Mouse (Mus musculus) embryonic facial prominence, embryonic 15.5 days (tissue): ENCODE data around the gene Pecam1. TPM values are rescaled to one million over a fixed set of nuclear protein-coding genes. Genes with fewer than 3 reads are reported as not detected.
A peak's percentile ranks its signal among the peaks of the same experiment; 100 is the strongest.
"Not testable (repeated sequence)": the region's sequence is repeated elsewhere in the genome, so short reads cannot be mapped to it uniquely, and the experiment has no call there.

ENCODE experiments used
- ATAC-seq: fragments of 200-750 bp; cut with Nextera tagmentation; 2 replicates; pipeline ENCODE4 v1.8.0; 2017; ENCODE audit warnings: low read depth, moderate TSS enrichment; ENCODE audit not compliant: insufficient number of reproducible peaks, low FRiP score, low TSS enrichment
- H3K27ac ChIP-seq: fragments of 300-500 bp; sonication (generic); replicated peaks from 2 replicates; pipeline ENCODE4 v1.5.1; 2015; ENCODE audit warnings: mild to moderate bottlenecking, inconsistent platforms
- H3K27me3 ChIP-seq: fragments of 300-500 bp; sonication (generic); 2 replicates; pipeline ENCODE4 v1.6.1; 2015; ENCODE audit warnings: inconsistent platforms
- H3K36me3 ChIP-seq: fragments of 300-500 bp; sonication (generic); 2 replicates; pipeline ENCODE4 v1.6.1; 2015; ENCODE audit warnings: mild to moderate bottlenecking, inconsistent platforms
- H3K4me1 ChIP-seq: fragments of 300-500 bp; sonication (generic); 2 replicates; pipeline ENCODE4 v1.6.1; 2015; ENCODE audit warnings: inconsistent platforms
- H3K4me2 ChIP-seq: fragments of 300-500 bp; sonication (generic); replicated peaks from 2 replicates; pipeline ENCODE4 v1.6.1; 2015; ENCODE audit warnings: mild to moderate bottlenecking, inconsistent platforms
- H3K4me3 ChIP-seq: fragments of 300-500 bp; sonication (generic); replicated peaks from 2 replicates; pipeline ENCODE4 v1.5.1; 2015; ENCODE audit warnings: mild to moderate bottlenecking, inconsistent platforms
- H3K9ac ChIP-seq: fragments of 300-500 bp; sonication (generic); 2 replicates; pipeline ENCODE4 v1.6.1; 2015; ENCODE audit warnings: inconsistent platforms
- H3K9me3 ChIP-seq: fragments of 300-500 bp; sonication (generic); replicated peaks from 2 replicates; pipeline ENCODE4 v1.6.1; 2016; ENCODE audit warnings: inconsistent platforms
- WGBS: fragments of 180-500 bp; shearing (Covaris S2); methylation state at CpG from one replicate; pipeline ENCODE4 v1.1.7; 2015; 5-methylcytosine and 5-hydroxymethylcytosine counted together
- polyA plus RNA-seq: library from polyadenylated mRNA; unstranded; fragments of >200 nt; fragmentation: Nextera tagmentation; extraction: Ambion mirVana; gene quantifications from 2 replicates; pipeline ENCODE4 v1.2.1, GENCODE M21; 2015

Gene Pecam1
- polyA plus RNA-seq, 1 experiment from 2014 or later = 43.7 TPM

DNA sequence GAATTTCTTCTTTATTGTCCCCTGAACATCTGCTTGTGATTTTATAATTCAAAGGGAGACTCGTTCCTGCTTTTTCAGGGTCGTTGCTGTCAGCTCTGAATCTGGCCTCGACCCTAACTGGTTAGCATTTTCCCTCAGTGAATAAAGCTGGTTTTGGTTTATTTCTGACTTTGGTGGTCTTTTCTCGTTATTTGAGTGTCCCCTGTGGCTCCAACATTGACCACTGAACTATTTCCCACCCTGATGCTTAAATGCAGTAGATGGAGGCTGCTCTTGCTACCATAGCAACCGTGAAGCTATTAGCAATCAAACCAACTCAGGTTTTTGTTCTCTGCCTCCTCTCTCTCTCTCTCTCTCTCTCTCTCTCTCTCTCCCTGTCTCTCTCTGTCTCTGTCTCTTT, 22.5 kb downstream of the Pecam1 start:
- no peak overlapping the region for H3K9ac ChIP-seq

DNA sequence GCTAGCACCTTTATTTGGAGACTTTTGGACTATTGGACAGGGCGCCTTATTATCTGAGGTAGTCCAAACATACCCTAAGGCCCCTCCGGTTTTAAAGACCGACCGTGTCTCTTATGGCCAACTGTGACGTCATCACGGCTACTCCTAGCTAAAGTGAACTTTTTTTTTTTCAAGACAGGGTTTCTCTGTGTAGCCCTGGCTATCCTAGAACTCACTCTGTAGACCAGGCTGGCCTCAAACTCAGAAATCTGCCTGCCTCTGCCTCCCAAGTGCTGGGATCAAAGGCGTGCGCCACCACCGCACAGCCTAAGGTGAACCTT, 25.6 kb downstream of the Pecam1 start:
- not testable (repeated sequence) for H3K4me3 ChIP-seq
- 91% methylated on average over 9 of the region's 9 CpGs for WGBS

More for the DNA sequence above, 22.5 kb downstream of the Pecam1 start:
- 39% methylated on average over 5 of the region's 5 CpGs for WGBS
- ATAC-seq = no peak
- H3K4me3 ChIP-seq = no peak overlapping the region
- no peaks in the 10 kb centered on the region for H3K36me3 ChIP-seq
- no peaks in the 10 kb centered on the region for H3K27me3 ChIP-seq
- H3K4me2 ChIP-seq = no peak overlapping the region
- no peaks in the 10 kb centered on the region for H3K9me3 ChIP-seq
- H3K4me1 ChIP-seq = 0 out of 2 replicates have a peak, but pooled peaks cover 6% of the 10 kb centered on the region
- no peak overlapping the region for H3K27ac ChIP-seq

DNA sequence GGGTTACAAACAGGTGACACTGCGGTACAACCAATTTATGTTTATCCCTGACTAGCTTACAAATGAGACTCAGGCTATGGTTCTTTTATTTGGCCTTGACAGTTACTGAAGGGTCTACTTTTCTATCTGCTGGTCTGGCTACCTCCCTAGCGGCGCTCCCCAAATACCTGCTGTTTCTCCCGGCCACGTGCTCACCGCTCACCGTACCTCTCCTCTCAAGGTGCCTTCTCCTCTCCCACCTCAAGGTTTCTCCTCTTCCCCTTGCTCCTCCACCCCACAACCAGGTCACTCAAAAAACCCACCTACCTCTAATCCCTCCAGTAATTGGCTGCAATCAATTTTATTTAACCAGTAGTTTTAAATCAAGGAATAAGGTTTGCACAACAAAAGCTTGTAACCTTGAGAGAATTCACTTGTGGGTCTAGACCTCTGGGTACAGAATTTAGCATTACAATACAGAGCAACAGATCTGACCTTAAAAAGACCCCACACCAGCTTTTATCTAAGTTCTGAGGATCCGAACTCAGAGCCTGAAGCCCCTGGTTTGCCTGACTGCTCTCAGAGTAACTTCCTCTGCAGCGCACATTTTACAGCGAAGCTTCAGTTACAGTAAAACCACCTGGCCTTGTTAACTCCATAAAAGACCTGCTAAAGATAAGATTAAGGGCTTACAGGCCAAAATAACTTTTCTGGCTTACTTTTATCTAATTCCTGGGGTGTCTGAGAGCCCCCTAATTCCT, 26.1 kb downstream of the Pecam1 start:
- H3K9ac ChIP-seq = no peak overlapping the region
- H3K4me1 ChIP-seq = 0 out of 2 replicates have a peak, but pooled peaks cover 6% of the 10 kb centered on the region
- H3K36me3 ChIP-seq = no peaks in the 10 kb centered on the region
- H3K9me3 ChIP-seq = no peaks in the 10 kb centered on the region
- no peak for ATAC-seq
- H3K4me2 ChIP-seq = no peak overlapping the region
- no peaks in the 10 kb centered on the region for H3K27me3 ChIP-seq
- H3K4me3 ChIP-seq = no peak overlapping the region
- H3K27ac ChIP-seq = no peak overlapping the region
- WGBS = 89% methylated on average over 10 of the region's 10 CpGs

More for the DNA sequence above, 25.6 kb downstream of the Pecam1 start:
- not testable (repeated sequence) for H3K27me3 ChIP-seq, H3K27ac ChIP-seq, H3K9ac ChIP-seq, H3K9me3 ChIP-seq, H3K4me1 ChIP-seq, ATAC-seq, H3K4me2 ChIP-seq, H3K36me3 ChIP-seq

DNA sequence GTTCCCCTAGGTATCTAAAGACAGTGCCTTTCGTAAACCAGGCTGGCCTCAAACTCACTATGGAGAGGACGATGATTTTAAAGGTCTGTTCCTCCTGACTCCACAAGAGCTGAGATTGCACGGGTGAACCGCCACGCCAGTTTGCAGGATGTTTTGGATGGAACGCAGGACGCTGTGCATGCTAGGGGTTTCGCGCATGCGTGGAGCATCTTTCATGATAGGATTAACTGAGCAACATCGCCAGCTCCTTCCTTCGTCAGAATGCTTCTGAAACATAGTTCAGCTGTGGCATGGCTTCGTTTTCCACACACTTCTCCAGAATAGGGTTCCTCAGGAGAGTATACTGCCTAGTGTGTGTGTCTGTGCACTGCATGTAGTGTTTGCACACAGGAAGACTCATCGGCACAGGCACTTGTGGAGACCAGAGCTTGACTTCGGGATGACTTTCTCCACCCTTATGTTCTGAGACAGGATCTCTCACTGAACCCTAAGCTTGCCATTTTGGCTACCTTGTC, 26.8 kb downstream of the Pecam1 start:
- H3K9ac ChIP-seq = no peak overlapping the region
- 78% methylated on average over 15 of the region's 15 CpGs for WGBS
- H3K27me3 ChIP-seq = no peaks in the 10 kb centered on the region
- H3K4me1 ChIP-seq = 0 out of 2 replicates have a peak, but pooled peaks cover 6% of the 10 kb centered on the region
- H3K4me3 ChIP-seq = no peak overlapping the region
- H3K4me2 ChIP-seq = no peak overlapping the region
- no peak for ATAC-seq
- H3K9me3 ChIP-seq = no peaks in the 10 kb centered on the region
- H3K27ac ChIP-seq = no peak overlapping the region
- H3K36me3 ChIP-seq = no peaks in the 10 kb centered on the region

DNA sequence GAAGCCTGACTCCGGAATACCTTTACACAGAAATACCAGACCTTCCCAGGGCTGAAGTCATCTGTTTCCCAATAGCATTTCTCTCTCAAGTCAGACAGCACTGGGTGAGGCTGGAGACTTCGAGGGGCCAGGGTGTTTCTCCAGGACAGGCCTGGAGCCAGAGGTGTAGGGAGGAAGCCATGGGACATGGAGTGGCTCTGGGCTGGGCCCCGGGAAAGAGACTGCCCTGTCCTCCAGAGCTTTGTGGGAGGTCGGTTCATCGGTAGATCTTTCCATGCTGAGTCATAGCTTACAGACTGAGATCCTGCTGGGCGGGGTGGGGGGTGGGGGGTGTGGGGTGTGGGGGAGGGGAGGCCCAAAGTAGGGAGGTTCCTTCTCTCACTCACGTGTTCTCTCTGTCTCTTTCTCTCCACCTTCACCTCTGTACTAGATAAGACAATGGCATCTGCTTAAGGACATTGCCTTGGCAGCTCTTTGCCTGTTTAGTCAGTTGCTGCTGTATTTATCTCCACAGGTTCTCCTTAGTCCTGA, 27.5 kb downstream of the Pecam1 start:
- Histone ChIP-seq H3K9me3 (no peaks in the 10 kb centered on the region), H3K27ac (no peak overlapping the region), H3K4me2 (no peak overlapping the region), H3K4me1 (0 out of 2 replicates have a peak, but pooled peaks cover 4% of the 10 kb centered on the region), H3K4me3 (no peak overlapping the region), H3K36me3 (no peaks in the 10 kb centered on the region), H3K9ac (no peak overlapping the region), H3K27me3 (no peaks in the 10 kb centered on the region)
- ATAC-seq = no peak
- 27% methylated on average over 7 of the region's 7 CpGs for WGBS

DNA sequence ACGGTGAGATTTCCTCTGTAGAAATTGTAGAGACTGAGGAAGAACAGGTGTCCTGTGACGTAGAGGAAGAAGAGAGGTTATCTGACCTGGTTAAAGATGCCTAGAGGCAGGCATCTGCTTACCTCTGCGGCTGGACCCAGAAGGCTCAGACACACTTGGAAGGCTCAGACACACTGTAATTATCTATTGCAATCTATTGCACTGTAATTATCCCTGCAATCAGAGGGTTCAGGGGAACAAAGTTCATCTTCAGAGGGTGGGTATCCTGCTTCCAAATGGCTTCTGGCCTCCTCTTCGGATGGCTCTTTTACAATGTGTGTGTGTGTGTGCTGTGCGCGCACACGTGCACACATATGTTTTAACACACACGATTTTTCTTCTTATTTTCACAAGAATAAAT, 30.0 kb downstream of the Pecam1 start:
- WGBS = 75% methylated on average over 8 of the region's 8 CpGs
- no peaks in the 10 kb centered on the region for H3K36me3 ChIP-seq

DNA sequence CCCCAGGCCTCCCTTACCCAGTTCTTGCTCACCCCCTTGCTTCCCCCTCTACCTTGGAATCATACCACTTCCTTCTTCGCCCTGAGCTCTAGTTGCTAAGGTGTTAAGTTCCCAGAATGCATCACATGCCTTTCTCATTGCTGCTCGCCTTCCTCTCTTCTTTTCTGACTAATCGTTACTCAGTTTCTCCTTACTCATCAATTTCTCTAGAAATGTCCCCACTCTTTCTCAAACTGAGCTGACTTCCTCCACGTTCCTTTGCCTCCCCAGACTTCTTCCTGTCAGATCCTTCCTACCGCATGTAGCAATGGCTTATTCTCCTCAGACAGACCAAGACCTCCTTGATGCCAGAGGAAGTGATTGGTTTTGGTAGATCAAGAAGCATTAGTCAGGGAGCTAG, 33.9 kb downstream of the Pecam1 start:
- no peaks in the 10 kb centered on the region for H3K4me1 ChIP-seq
- H3K4me3 ChIP-seq = no peak overlapping the region
- H3K27me3 ChIP-seq = no peaks in the 10 kb centered on the region
- H3K9me3 ChIP-seq = no peaks in the 10 kb centered on the region
- ATAC-seq = no peak
- no peaks in the 10 kb centered on the region for H3K36me3 ChIP-seq
- H3K9ac ChIP-seq = no peak overlapping the region
- WGBS = 72% methylated on average over 5 of the region's 5 CpGs
- H3K27ac ChIP-seq = no peak overlapping the region
- H3K4me2 ChIP-seq = no peak overlapping the region

More for the DNA sequence above, 30.0 kb downstream of the Pecam1 start:
- Histone ChIP-seq H3K4me3 (no peak overlapping the region), H3K9me3 (no peaks in the 10 kb centered on the region), H3K27ac (no peak overlapping the region), H3K27me3 (no peaks in the 10 kb centered on the region), H3K4me1 (0 out of 2 replicates have a peak, but pooled peaks cover 2% of the 10 kb centered on the region), H3K4me2 (no peak overlapping the region), H3K9ac (no peak overlapping the region)
- no peak for ATAC-seq

DNA sequence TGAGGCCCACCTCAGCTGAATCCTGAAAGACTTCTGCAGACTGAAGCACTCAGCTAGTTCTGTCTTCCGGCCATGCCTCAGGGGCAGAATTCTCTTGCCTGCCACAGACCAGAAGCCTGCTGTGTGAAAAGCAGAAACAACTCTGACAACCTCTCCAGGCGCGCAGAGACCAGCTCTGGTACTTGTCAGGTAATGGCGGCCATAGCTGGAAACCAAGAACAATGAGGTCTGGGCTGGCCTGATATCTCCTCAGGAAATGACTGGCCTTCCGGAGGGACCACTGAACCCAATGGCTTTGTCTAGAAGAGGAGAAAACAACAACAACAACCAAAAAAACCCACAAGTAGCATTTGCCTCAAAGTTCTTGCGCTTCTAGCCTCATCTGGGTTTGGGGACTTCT, 35.4 kb downstream of the Pecam1 start:
- Histone ChIP-seq H3K9ac (no peak overlapping the region), H3K27ac (peak overlapping the region; percentile 44; the same call in 1 of the 2 replicates), H3K4me2 (no peak overlapping the region), H3K36me3 (no peaks in the 10 kb centered on the region), H3K27me3 (no peaks in the 10 kb centered on the region), H3K4me1 (no peaks in the 10 kb centered on the region), H3K4me3 (0 out of 2 replicates have a peak overlapping the region, but pooled peaks have one; percentile 12), H3K9me3 (no peaks in the 10 kb centered on the region)
- 64% methylated on average over 6 of the region's 6 CpGs for WGBS
- ATAC-seq = no peak

DNA sequence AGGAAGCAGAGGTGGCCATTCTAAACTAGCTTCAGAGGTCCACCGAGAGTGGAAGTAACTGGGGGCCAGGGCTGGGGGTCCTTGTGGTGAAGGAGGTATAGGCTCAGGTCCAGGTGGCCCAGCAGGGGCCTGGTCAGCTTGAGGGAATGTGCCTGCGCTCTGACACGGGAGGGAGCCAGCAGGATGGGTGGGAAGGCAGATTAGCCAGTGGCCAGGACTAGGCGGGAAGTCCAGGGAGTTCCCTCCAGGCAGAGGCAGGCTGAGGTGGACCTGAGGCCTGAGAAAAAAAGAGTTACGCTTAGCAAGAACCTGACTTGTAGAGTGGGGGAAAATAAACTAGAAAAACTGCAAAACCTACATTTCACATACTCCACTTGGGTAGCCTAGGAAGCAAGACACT, 39.6 kb downstream of the Pecam1 start:
- Histone ChIP-seq H3K4me1 (peaks cover 14% of the 10 kb centered on the region), H3K4me2 (no peak overlapping the region), H3K36me3 (no peaks in the 10 kb centered on the region), H3K9me3 (no peaks in the 10 kb centered on the region), H3K4me3 (no peak overlapping the region), H3K27ac (no peak overlapping the region), H3K27me3 (no peaks in the 10 kb centered on the region), H3K9ac (no peak overlapping the region)
- ATAC-seq = no peak
- 64% methylated on average over 5 of the region's 5 CpGs for WGBS

DNA sequence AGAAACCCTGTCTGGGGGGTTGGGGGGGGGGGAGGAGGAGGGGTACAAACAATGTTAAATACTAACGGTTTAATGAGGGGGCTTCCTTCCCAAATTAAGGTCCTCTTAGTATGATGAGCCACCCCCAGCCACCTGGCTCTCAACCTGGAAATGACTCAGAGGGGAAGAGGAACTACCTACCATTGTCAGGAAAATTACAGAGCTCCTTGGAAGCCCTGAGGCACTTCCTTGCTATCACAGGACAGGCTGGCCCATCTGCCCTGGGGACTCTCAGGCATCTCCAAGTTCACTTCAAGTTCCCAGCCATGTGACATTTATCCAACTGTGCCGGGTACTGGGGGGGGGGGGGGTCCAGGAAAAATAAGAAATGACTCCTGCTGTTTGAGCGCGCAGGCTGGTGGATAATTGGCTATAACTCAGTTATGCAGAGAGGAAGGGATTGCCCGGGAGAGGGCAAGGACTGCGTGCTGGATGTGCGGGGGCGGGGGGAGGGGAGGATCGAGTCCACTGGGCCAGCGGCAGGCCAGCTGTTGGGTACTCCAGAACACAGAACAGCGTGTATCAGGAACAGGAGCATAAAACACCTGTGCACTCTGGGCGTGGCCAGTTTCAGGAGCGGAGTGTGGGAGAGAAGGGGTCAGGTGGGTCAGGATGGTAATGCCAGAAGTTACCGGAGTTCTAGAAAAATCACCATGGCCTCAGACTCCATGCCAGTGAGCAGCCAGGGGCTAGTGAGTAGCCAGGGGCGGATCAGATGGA, 41.0 kb downstream of the Pecam1 start:
- Histone ChIP-seq H3K4me1 (peaks cover 14% of the 10 kb centered on the region), H3K36me3 (no peaks in the 10 kb centered on the region), H3K9ac (no peak overlapping the region), H3K27ac (no peak overlapping the region), H3K27me3 (no peaks in the 10 kb centered on the region), H3K4me2 (peak overlapping the region; percentile 34), H3K9me3 (no peaks in the 10 kb centered on the region), H3K4me3 (no peak overlapping the region; the same call in 1 of the 2 replicates)
- ATAC-seq = no peak
- 16% methylated on average over 15 of the region's 15 CpGs for WGBS

DNA sequence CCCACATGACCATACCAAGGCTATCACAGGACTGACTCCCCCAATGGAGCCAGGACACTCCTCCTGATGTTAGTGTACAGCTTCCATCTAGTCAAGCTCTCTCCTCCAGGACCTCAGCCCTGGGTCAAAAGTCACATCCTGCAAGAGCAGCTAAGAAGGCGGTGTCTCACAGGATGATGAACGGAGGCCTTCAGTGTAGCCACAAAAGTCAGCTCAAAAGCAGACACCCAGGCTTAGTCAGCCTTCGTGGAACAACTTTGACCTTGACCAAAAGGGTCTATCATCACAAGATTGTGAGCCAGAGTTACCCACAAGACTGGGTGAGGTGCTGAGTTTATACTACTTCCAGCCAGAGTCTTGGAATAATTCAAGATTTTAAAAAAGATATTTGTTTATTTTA, 42.6 kb downstream of the Pecam1 start:
- no peak overlapping the region for H3K4me3 ChIP-seq
- 65% methylated on average over 3 of the region's 3 CpGs for WGBS
- H3K9ac ChIP-seq = no peak overlapping the region
- ATAC-seq = no peak
- no peak overlapping the region for H3K4me2 ChIP-seq
- no peaks in the 10 kb centered on the region for H3K9me3 ChIP-seq
- no peaks in the 10 kb centered on the region for H3K27me3 ChIP-seq
- H3K36me3 ChIP-seq = no peaks in the 10 kb centered on the region
- H3K27ac ChIP-seq = no peak overlapping the region
- H3K4me1 ChIP-seq = peaks cover 14% of the 10 kb centered on the region
